Mouse (Mus musculus) intestine, embryonic 16.5 days (tissue): ENCODE results near the gene Ndufaf1. TPM values are rescaled to one million over a fixed set of nuclear protein-coding genes. Genes with fewer than 3 reads are reported as not detected.
"Not testable (repeated sequence)": the region's sequence is repeated elsewhere in the genome, so short reads cannot be mapped to it uniquely, and the experiment has no call there.

Experiments used
- ATAC-seq: fragments of 200-750 bp; cut with Nextera tagmentation; 2 replicates; pipeline ENCODE4 v1.8.0; 2017; ENCODE audit warnings: moderate TSS enrichment, moderate library complexity
- H3K27ac ChIP-seq: fragments of 300-500 bp; sonication (generic); 2 replicates; pipeline ENCODE4 v1.5.1; 2014; ENCODE audit warnings: mild to moderate bottlenecking, low read length
- H3K27me3 ChIP-seq: fragments of 300-500 bp; sonication (generic); replicated peaks from 2 replicates; pipeline ENCODE4 v1.6.1; 2014; ENCODE audit warnings: low read length, control low read depth, mixed read lengths; ENCODE audit not compliant: control insufficient read depth, insufficient read depth
- H3K36me3 ChIP-seq: fragments of 300-500 bp; sonication (generic); 2 replicates; pipeline ENCODE4 v1.6.1; 2014; ENCODE audit warnings: low read length, control low read depth; ENCODE audit not compliant: control insufficient read depth, insufficient read depth
- H3K4me1 ChIP-seq: fragments of 300-500 bp; sonication (generic); 2 replicates; pipeline ENCODE4 v1.6.1; 2014; ENCODE audit warnings: low read length, control low read depth, mixed read lengths; ENCODE audit not compliant: control insufficient read depth, insufficient read depth
- H3K4me2 ChIP-seq: fragments of 300-500 bp; sonication (generic); 2 replicates; pipeline ENCODE4 v1.6.1; 2014; ENCODE audit warnings: low read depth, low read length, control low read depth
- H3K4me3 ChIP-seq: fragments of 300-500 bp; sonication (generic); 2 replicates; pipeline ENCODE4 v1.5.1; 2014; ENCODE audit warnings: mild to moderate bottlenecking, low read length
- H3K9ac ChIP-seq: fragments of 300-500 bp; sonication (generic); 2 replicates; pipeline ENCODE4 v1.6.1; 2014; ENCODE audit warnings: low read depth, low read length
- H3K9me3 ChIP-seq: fragments of 300-500 bp; sonication (generic); 2 replicates; pipeline ENCODE4 v1.6.1; 2016; ENCODE audit warnings: low read length, control low read depth; ENCODE audit not compliant: control insufficient read depth
- WGBS: fragments of 180-500 bp; shearing (Covaris S2); extraction: QIAGEN DNeasy Blood & Tissue Kit; methylation state at CpG from one replicate; pipeline ENCODE4 v1.1.7; 2014; 5-methylcytosine and 5-hydroxymethylcytosine counted together
- polyA plus RNA-seq: library from polyadenylated mRNA; unstranded; fragments of >200 nt; fragmentation: Nextera tagmentation; extraction: Ambion mirVana; gene quantifications from 2 replicates; pipeline ENCODE4 v1.2.1, GENCODE M21; 2015

The Ndufaf1 gene
- polyA plus RNA-seq, 1 experiment from 2014 or later = 56.0 TPM

DNA sequence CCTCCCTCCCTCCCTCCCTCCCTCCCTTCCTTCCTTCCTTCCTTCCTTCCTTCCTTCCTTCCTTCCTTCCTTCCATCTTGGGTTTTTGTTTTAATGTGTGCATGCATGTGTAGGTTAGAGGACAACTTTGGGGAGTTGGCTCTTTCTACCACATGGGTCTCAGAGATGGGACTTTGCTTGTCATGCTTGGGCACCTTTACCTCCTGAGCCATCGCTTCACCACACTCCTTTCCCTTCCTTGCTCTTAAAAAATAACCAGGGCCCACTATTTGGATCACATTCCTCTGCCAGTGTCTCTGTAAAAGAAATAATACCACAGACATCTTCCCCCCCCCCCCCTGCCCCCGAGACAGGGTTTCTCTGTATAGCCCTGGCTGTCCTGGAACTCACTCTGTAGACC, 21.1 kb upstream of the Ndufaf1 start:
- H3K9ac ChIP-seq = no peak overlapping the region
- H3K4me2 ChIP-seq = no peak overlapping the region
- WGBS = 80% methylated on average over 2 of the region's 2 CpGs

DNA sequence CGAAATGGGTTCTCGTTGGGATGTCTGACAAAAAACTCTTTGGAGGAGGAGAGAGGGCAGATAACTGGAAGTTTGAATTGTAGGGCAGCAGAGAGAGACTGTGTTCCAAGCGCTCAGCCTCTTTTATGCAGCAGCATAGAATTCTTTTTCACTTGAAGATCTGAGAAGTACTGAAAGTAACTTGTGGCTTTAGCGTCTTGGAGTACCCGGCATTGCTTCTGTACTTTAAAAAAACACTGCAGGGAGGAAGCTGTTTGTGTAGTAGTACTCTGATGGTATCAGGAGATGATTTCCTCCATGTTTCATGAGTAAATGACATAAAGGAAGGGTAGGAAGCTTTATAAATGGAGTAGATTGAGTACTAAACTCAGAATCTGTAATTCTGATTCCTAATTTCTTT, 13.2 kb upstream of the Ndufaf1 start:
- WGBS = 3% methylated on average over 5 of the region's 5 CpGs
- peaks cover 7% of the 10 kb centered on the region for H3K4me1 ChIP-seq
- no peaks in the 10 kb centered on the region for H3K27me3 ChIP-seq
- peak overlapping the region; percentile 99 for H3K4me3 ChIP-seq
- H3K9ac ChIP-seq = peak overlapping the region; percentile 97
- H3K4me2 ChIP-seq = peak overlapping the region; percentile 62
- H3K9me3 ChIP-seq = no peaks in the 10 kb centered on the region
- H3K36me3 ChIP-seq = peaks cover 3% of the 10 kb centered on the region; the same call in 1 of the 2 replicates
- ATAC-seq = no peak
- no peak overlapping the region for H3K27ac ChIP-seq

More for the DNA sequence above, 21.1 kb upstream of the Ndufaf1 start:
- Histone ChIP-seq H3K4me1 (no peaks in the 10 kb centered on the region), H3K27me3 (no peaks in the 10 kb centered on the region), H3K4me3 (no peak overlapping the region), H3K9me3 (no peaks in the 10 kb centered on the region), H3K36me3 (peaks cover 5% of the 10 kb centered on the region), H3K27ac (no peak overlapping the region)
- no peak for ATAC-seq

DNA sequence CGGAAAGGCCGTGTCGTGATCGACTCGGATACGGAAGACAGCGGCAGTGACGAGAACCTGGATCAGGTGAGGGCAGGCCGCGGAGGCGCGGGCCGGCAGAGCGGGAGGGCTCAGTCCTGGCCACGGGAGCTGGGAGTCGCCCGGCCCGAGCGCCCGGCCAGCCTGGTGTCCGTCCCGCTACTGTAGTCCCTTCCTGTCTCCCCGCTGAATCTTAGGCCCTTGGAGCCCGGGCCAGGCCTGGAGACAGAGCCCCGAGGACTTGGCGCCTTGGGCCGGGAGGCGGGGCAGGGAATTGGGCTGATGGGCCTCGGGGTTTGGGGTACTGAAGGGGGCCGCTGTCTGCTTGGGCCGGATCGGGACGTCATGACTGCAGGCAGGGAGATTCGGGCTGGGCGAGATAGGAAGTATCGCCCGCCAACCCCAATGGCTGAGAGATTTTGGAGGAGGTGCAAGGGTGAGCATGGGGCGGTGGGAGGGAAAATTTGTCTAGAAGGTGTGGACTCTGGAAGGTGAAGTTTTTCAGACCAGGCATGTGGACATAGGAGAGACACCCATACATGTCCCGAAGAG, 12.7 kb upstream of the Ndufaf1 start:
- H3K9ac ChIP-seq = peak overlapping the region; percentile 97
- H3K4me2 ChIP-seq = peak overlapping the region; percentile 62
- WGBS = 0% methylated on average over 38 of the region's 39 CpGs
- peak; percentile 90 for ATAC-seq
- H3K27me3 ChIP-seq = no peaks in the 10 kb centered on the region
- H3K4me3 ChIP-seq = peak overlapping the region; percentile 99
- H3K9me3 ChIP-seq = no peaks in the 10 kb centered on the region
- peaks cover 7% of the 10 kb centered on the region for H3K4me1 ChIP-seq
- H3K27ac ChIP-seq = peak overlapping the region; percentile 72
- no peaks in the 10 kb centered on the region for H3K36me3 ChIP-seq

DNA sequence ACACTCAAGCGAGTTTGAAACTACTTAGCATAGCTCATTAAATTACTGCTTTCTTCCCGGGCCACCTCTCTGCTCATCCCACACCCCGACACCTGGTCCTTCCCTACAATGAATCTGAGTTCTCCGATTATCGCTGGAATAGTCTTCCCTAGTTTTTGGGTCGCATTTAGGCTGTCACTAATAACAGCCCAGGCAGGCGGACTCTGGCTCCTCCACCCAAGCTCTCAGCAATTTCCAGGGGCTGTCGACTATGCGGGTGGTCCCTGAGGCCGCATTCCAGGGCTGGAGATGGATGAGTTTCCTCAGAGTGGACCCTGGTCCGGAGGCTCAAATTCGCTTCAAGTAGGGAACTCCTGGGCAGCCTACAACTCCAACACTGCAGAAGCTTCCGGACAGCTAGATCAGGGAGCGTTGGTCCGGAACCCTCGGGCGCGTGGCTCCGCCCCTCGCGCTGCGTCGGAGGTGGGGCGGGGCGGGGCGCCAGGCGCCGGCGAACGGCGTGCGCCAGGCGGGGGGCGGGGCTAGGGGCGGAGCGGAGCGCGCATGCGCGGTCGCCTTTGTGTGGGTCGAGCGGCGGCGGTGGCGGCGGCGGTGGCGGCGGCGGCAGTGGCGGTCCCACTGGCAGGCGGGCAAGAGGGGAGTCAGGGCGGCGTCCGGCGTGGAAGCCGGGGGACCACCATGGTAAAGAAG, 12.0 kb upstream of the Ndufaf1 start, which contains the start of gene Rtf1:
Gene Rtf1 (plus strand): TSS at position 544 of the 690 bp plus-strand sequence.
- no peaks in the 10 kb centered on the region for H3K9me3 ChIP-seq
- peak within 1 kb of the TSS; percentile 99 for H3K4me3 ChIP-seq
- H3K27ac ChIP-seq = peak within 1 kb of the TSS; percentile 77
- peak within 1 kb of the TSS; percentile 84 for H3K4me2 ChIP-seq
- H3K36me3 ChIP-seq = no peaks in the 10 kb centered on the region
- no peaks in the 10 kb centered on the region for H3K27me3 ChIP-seq
- peak within 1 kb of the TSS; percentile 97 for H3K9ac ChIP-seq
- H3K4me1 ChIP-seq = peaks cover 7% of the 10 kb centered on the region
- WGBS = under 1% methylated on average over 32 of the region's 58 CpGs
- peak; percentile 98 for ATAC-seq

DNA sequence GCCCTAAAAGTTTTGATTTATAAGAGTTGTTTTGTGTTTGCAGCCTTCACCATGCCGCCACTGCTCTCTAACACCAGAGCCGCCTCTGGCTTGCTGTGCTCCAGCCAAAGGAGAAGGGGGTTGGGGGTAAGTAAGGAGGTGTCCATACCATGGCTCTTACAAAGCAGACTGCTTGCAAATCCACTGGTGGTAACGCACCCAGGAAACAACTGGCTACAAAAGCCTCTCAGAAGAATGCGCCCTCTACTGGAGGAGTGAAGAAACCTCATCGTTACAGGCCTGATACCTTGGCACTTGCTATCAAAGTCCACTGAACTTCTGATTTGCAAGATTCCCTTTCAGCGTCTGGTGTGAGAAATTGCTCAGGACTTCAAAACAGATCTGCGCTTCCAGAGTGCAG, 6.4 kb upstream of the Ndufaf1 start:
- H3K27ac ChIP-seq = no peak overlapping the region
- no peaks in the 10 kb centered on the region for H3K4me1 ChIP-seq
- no peak overlapping the region for H3K4me2 ChIP-seq
- no peak for ATAC-seq
- H3K27me3 ChIP-seq = no peaks in the 10 kb centered on the region
- no peaks in the 10 kb centered on the region for H3K36me3 ChIP-seq
- H3K9ac ChIP-seq = no peak overlapping the region
- no peaks in the 10 kb centered on the region for H3K9me3 ChIP-seq
- 18% methylated on average over 7 of the region's 7 CpGs for WGBS
- no peak overlapping the region for H3K4me3 ChIP-seq

DNA sequence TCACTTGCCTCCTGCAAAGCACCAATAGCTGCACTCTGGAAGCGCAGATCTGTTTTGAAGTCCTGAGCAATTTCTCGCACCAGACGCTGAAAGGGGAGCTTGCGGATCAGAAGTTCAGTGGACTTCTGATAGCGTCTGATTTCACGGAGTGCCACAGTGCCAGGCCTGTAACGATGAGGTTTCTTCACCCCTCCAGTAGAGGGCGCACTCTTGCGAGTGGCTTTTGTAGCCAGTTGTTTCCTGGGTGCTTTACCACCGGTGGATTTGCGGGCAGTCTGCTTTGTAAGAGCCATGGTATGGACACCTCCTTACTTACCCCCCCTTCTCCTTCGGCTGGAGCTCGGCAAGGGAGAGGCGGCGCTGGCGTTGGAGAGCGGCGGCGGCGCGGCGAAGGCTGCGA, 3.1 kb upstream of the Ndufaf1 start:
- not testable (repeated sequence) for ATAC-seq, H3K4me1 ChIP-seq, H3K9ac ChIP-seq, H3K4me3 ChIP-seq, H3K27me3 ChIP-seq, H3K4me2 ChIP-seq, H3K9me3 ChIP-seq, H3K36me3 ChIP-seq, H3K27ac ChIP-seq
- WGBS = 70% methylated on average over 20 of the region's 23 CpGs

DNA sequence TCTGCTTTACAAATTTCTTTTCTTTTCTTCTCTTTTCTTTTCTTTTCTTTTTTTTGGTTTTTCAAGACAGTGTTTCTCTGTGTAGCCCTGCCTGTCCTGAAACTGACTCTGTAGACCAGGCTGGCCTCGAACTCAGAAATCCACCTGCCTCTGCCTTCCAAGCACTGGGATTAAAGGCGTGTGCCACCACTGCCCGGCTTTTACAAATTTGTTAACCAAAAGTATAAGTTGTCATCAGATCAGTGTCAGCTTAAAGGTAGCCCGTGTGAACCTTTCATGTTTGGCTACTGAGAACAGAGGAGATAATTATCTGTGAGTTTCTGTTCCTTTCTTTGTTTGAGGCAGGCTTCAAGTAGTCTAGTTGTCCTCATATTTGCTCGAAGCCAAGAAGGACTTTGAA, 18.4 kb downstream of the Ndufaf1 start:
- no peaks in the 10 kb centered on the region for H3K9me3 ChIP-seq
- H3K27ac ChIP-seq = no peak overlapping the region
- no peaks in the 10 kb centered on the region for H3K4me1 ChIP-seq
- no peak overlapping the region for H3K4me3 ChIP-seq
- no peak overlapping the region for H3K9ac ChIP-seq
- 89% methylated on average over 5 of the region's 5 CpGs for WGBS
- H3K36me3 ChIP-seq = peaks cover 17% of the 10 kb centered on the region
- no peak for ATAC-seq
- no peak overlapping the region for H3K4me2 ChIP-seq
- H3K27me3 ChIP-seq = no peaks in the 10 kb centered on the region

DNA sequence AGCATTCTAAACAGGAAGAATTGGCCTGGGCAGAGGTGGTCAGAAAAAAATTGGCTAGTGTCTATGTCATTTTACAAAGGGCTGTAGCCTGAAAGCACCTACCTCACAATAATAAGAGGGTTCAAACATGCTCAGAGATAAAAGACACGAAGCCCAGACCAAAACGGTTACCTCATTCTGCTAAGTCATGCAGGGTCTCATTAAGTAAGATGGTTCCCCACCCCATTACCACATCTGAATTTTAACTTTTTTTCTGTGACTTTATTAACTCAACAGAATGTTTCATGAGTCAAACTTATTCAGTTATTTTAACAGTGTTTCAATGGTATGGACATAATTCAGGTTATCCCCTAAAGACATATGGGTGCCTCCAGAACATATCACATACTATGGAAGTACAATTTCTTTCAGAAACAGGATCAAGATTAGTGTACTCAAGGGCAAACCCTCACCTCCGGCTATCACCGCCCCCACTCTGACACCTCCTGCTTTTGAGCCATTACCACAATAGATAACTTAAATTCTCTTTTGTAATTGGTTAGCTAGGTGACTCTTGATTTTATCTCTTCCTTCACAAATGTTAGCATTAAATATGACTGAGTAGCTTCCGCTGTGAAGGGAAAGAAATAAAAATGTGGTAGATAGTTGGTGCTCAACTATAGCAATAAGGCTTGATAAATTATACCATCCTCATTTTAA, 21.3 kb downstream of the Ndufaf1 start:
- Histone ChIP-seq H3K27ac (no peak overlapping the region), H3K36me3 (peaks cover 17% of the 10 kb centered on the region), H3K9ac (no peak overlapping the region), H3K4me2 (no peak overlapping the region), H3K4me1 (no peaks in the 10 kb centered on the region), H3K27me3 (no peaks in the 10 kb centered on the region), H3K4me3 (no peak overlapping the region), H3K9me3 (no peaks in the 10 kb centered on the region)
- 95% methylated on average over 5 of the region's 5 CpGs for WGBS
- ATAC-seq = no peak

DNA sequence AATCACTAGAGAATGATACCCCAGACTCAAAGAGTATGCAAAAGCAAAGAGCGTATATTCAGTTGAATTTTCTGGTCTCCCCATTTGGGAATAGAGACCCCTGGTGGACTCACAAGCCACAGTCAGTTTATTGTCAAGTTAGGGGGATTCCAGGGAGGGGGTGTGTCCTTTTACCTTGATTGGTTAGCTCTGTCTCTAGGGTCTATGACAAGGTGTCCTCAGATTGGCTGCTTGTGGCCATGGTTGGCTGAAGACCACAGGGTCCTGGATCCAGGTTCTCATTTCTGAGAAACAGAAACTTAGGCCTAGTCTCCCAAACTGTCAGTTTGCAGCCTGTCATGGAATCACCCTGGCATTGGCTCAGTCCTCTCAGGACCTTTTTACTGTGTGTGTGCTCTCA, 25.8 kb downstream of the Ndufaf1 start:
- 83% methylated on average over 1 of the region's 1 CpGs for WGBS
- no peaks in the 10 kb centered on the region for H3K9me3 ChIP-seq
- no peaks in the 10 kb centered on the region for H3K27me3 ChIP-seq
- H3K4me2 ChIP-seq = no peak overlapping the region
- H3K36me3 ChIP-seq = peaks cover 5% of the 10 kb centered on the region
- no peak overlapping the region for H3K4me3 ChIP-seq
- no peaks in the 10 kb centered on the region for H3K4me1 ChIP-seq
- no peak overlapping the region for H3K27ac ChIP-seq
- no peak for ATAC-seq
- no peak overlapping the region for H3K9ac ChIP-seq
